Mouse (Mus musculus) ES-Bruce4 (cell line): ENCODE results near the gene Tmem110.

Source experiments
- CTCF ChIP-seq: IDR thresholded peaks from one replicate; pipeline ENCODE4 v1.8.1; 2011; ENCODE audit warnings: low read depth, low read length
- EP300 ChIP-seq: IDR thresholded peaks from 2 replicates; pipeline ENCODE4 v1.6.1; 2011; ENCODE audit warnings: low read depth, low read length; ENCODE audit not compliant: insufficient read depth
- POLR2A ChIP-seq: IDR thresholded peaks from one replicate; pipeline ENCODE4 v1.8.1; 2011; ENCODE audit warnings: low read length; ENCODE audit not compliant: insufficient read depth

DNA sequence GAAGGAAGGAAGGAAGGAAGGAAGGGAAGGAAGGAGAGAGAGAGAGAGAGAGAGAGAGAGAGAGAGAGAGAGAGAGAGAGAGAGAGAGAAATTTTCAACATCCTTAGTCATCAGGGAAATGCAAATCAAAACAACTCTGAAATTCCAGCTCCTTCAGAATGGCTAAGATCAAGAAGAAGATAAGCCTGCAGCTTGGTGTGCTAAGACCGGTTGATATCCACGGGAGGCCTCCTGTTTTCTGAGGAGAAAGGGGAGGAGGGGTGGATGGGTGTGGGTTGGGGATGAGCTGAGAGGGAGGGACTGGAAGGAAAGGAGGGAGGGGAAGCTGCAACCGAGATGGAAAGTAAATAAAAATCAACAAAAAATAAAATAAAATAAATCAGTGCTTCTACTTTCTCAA, 59.9 kb downstream of the Tmem110 start:
- TF ChIP-seq EP300 (no peak), CTCF (no peak), POLR2A (no peak)
